Mouse (Mus musculus): ENCODE measurements around the gene Stam2. TPM values are rescaled to one million over a fixed set of nuclear protein-coding genes. Genes with fewer than 3 reads are reported as not detected.

Stam2 gene
- polyA plus RNA-seq, 1 experiment = 12.9 TPM

GRCm38 (mm10) chr2:52673172-52673571 is 68.9 kb downstream of the Stam2 start:
- Histone ChIP-seq H3K79me2 (ENCODE audit: control insufficient read depth, insufficient read depth) (no peaks in the 10 kb centered on the region), H3K36me3 (ENCODE audit: control insufficient read depth, insufficient read depth) (no peaks in the 10 kb centered on the region), H3ac (ENCODE audit: control insufficient read depth, insufficient read length, low read depth) (no peak overlapping the region), H3K79me3 (ENCODE audit: low read depth) (no peaks in the 10 kb centered on the region), H3K27me3 (ENCODE audit: control insufficient read depth, insufficient read depth, insufficient read length) (peaks cover 32% of the 10 kb centered on the region), H3K4me3 (ENCODE audit: insufficient read depth, poor library complexity, severe bottlenecking) (no peak overlapping the region)
- no peak for TF ChIP-seq MAX (IDR thresholded peaks at IDR 0.05)
- no peak for TF ChIP-seq CTCF (IDR thresholded peaks at IDR 0.05; ENCODE audit: control insufficient read depth, insufficient read depth, insufficient read length)
- TF ChIP-seq CEBPB (IDR thresholded peaks at IDR 0.05; ENCODE audit: low read depth) = no peak
- no peak for TF ChIP-seq MYOG (IDR thresholded peaks at IDR 0.05; ENCODE audit: control insufficient read depth, extremely low read depth, insufficient read length)
- no peak for TF ChIP-seq USF1 (IDR thresholded peaks at IDR 0.05; ENCODE audit: low read depth)
- no peak for TF ChIP-seq FOSL1 (IDR thresholded peaks at IDR 0.05; ENCODE audit: insufficient read depth, low read length, poor library complexity, severe bottlenecking)
- no peak for TF ChIP-seq MYOD1 (IDR thresholded peaks at IDR 0.05; ENCODE audit: control insufficient read depth, insufficient read length, low read depth)

GRCm38 (mm10) chr2:52670733-52671132 is 71.3 kb downstream of the Stam2 start:
- H3K79me3 ChIP-seq (ENCODE audit: low read depth) = no peaks in the 10 kb centered on the region
- H3ac ChIP-seq (ENCODE audit: control insufficient read depth, insufficient read length, low read depth) = no peak overlapping the region
- no peaks in the 10 kb centered on the region for H3K36me3 ChIP-seq (ENCODE audit: control insufficient read depth, insufficient read depth)
- H3K4me3 ChIP-seq (ENCODE audit: insufficient read depth, poor library complexity, severe bottlenecking) = no peak overlapping the region
- H3K27me3 ChIP-seq (ENCODE audit: control insufficient read depth, insufficient read depth, insufficient read length) = peaks cover 15% of the 10 kb centered on the region
- H3K79me2 ChIP-seq (ENCODE audit: control insufficient read depth, insufficient read depth) = no peaks in the 10 kb centered on the region
- TF ChIP-seq USF1 (IDR thresholded peaks at IDR 0.05; ENCODE audit: low read depth) (no peak), CEBPB (IDR thresholded peaks at IDR 0.05; ENCODE audit: low read depth) (no peak), FOSL1 (IDR thresholded peaks at IDR 0.05; ENCODE audit: insufficient read depth, low read length, poor library complexity, severe bottlenecking) (no peak), MYOD1 (IDR thresholded peaks at IDR 0.05; ENCODE audit: control insufficient read depth, insufficient read length, low read depth) (no peak), CTCF (IDR thresholded peaks at IDR 0.05; ENCODE audit: control insufficient read depth, insufficient read depth, insufficient read length) (no peak), MYOG (IDR thresholded peaks at IDR 0.05; ENCODE audit: control insufficient read depth, extremely low read depth, insufficient read length) (no peak), MAX (IDR thresholded peaks at IDR 0.05) (no peak)

- Histone ChIP-seq H3K4me3 (ENCODE audit: insufficient read depth, poor library complexity, severe bottlenecking) (no peak overlapping the region), H3K79me3 (ENCODE audit: low read depth) (no peaks in the 10 kb centered on the region), H3K36me3 (ENCODE audit: control insufficient read depth, insufficient read depth) (no peaks in the 10 kb centered on the region), H3K79me2 (ENCODE audit: control insufficient read depth, insufficient read depth) (no peaks in the 10 kb centered on the region), H3K27me3 (ENCODE audit: control insufficient read depth, insufficient read depth, insufficient read length) (peaks cover 3% of the 10 kb centered on the region), H3ac (ENCODE audit: control insufficient read depth, insufficient read length, low read depth) (no peak overlapping the region)
- TF ChIP-seq MAX (IDR thresholded peaks at IDR 0.05) = no peak
- no peak for TF ChIP-seq MYOG (IDR thresholded peaks at IDR 0.05; ENCODE audit: control insufficient read depth, extremely low read depth, insufficient read length)
- TF ChIP-seq CTCF (IDR thresholded peaks at IDR 0.05; ENCODE audit: control insufficient read depth, insufficient read depth, insufficient read length) = no peak
- no peak for TF ChIP-seq CEBPB (IDR thresholded peaks at IDR 0.05; ENCODE audit: low read depth)
- no peak for TF ChIP-seq FOSL1 (IDR thresholded peaks at IDR 0.05; ENCODE audit: insufficient read depth, low read length, poor library complexity, severe bottlenecking)
- no peak for TF ChIP-seq MYOD1 (IDR thresholded peaks at IDR 0.05; ENCODE audit: control insufficient read depth, insufficient read length, low read depth)
- no peak for TF ChIP-seq USF1 (IDR thresholded peaks at IDR 0.05; ENCODE audit: low read depth)
Observed at GRCm38 (mm10) chr2:52668480-52668879, 73.6 kb downstream of the Stam2 start.

GRCm38 (mm10) chr2:52656722-52657121 is 85.4 kb downstream of the Stam2 start:
- Histone ChIP-seq H3ac (ENCODE audit: control insufficient read depth, insufficient read length, low read depth) (no peak overlapping the region), H3K79me2 (ENCODE audit: control insufficient read depth, insufficient read depth) (no peaks in the 10 kb centered on the region)

GRCm38 (mm10) chr2:52654541-52654940 is 87.5 kb downstream of the Stam2 start:
- H3K4me3 ChIP-seq (ENCODE audit: insufficient read depth, poor library complexity, severe bottlenecking) = no peak overlapping the region
- no peaks in the 10 kb centered on the region for H3K79me3 ChIP-seq (ENCODE audit: low read depth)
- no peak overlapping the region for H3ac ChIP-seq (ENCODE audit: control insufficient read depth, insufficient read length, low read depth)
- peaks cover 31% of the 10 kb centered on the region for H3K27me3 ChIP-seq (ENCODE audit: control insufficient read depth, insufficient read depth, insufficient read length)
- no peaks in the 10 kb centered on the region for H3K36me3 ChIP-seq (ENCODE audit: control insufficient read depth, insufficient read depth)
- TF ChIP-seq MYOG (IDR thresholded peaks at IDR 0.05; ENCODE audit: control insufficient read depth, extremely low read depth, insufficient read length) = no peak
- no peak for TF ChIP-seq CEBPB (IDR thresholded peaks at IDR 0.05; ENCODE audit: low read depth)
- TF ChIP-seq CTCF (IDR thresholded peaks at IDR 0.05; ENCODE audit: control insufficient read depth, insufficient read depth, insufficient read length) = no peak
- no peak for TF ChIP-seq USF1 (IDR thresholded peaks at IDR 0.05; ENCODE audit: low read depth)
- TF ChIP-seq MYOD1 (IDR thresholded peaks at IDR 0.05; ENCODE audit: control insufficient read depth, insufficient read length, low read depth) = no peak
- TF ChIP-seq MAX (IDR thresholded peaks at IDR 0.05) = no peak
- no peak for TF ChIP-seq FOSL1 (IDR thresholded peaks at IDR 0.05; ENCODE audit: insufficient read depth, low read length, poor library complexity, severe bottlenecking)
- no peaks in the 10 kb centered on the region for H3K79me2 ChIP-seq (ENCODE audit: control insufficient read depth, insufficient read depth)

More at GRCm38 (mm10) chr2:52656722-52657121, 85.4 kb downstream of the Stam2 start:
- Histone ChIP-seq H3K79me3 (ENCODE audit: low read depth) (no peaks in the 10 kb centered on the region), H3K27me3 (ENCODE audit: control insufficient read depth, insufficient read depth, insufficient read length) (peaks cover 32% of the 10 kb centered on the region), H3K36me3 (ENCODE audit: control insufficient read depth, insufficient read depth) (no peaks in the 10 kb centered on the region), H3K4me3 (ENCODE audit: insufficient read depth, poor library complexity, severe bottlenecking) (no peak overlapping the region)
- no peak for TF ChIP-seq MAX (IDR thresholded peaks at IDR 0.05)
- no peak for TF ChIP-seq USF1 (IDR thresholded peaks at IDR 0.05; ENCODE audit: low read depth)
- no peak for TF ChIP-seq CEBPB (IDR thresholded peaks at IDR 0.05; ENCODE audit: low read depth)
- no peak for TF ChIP-seq CTCF (IDR thresholded peaks at IDR 0.05; ENCODE audit: control insufficient read depth, insufficient read depth, insufficient read length)
- TF ChIP-seq FOSL1 (IDR thresholded peaks at IDR 0.05; ENCODE audit: insufficient read depth, low read length, poor library complexity, severe bottlenecking) = no peak
- TF ChIP-seq MYOG (IDR thresholded peaks at IDR 0.05; ENCODE audit: control insufficient read depth, extremely low read depth, insufficient read length) = no peak
- TF ChIP-seq MYOD1 (IDR thresholded peaks at IDR 0.05; ENCODE audit: control insufficient read depth, insufficient read length, low read depth) = no peak

- Histone ChIP-seq H3K4me3 (ENCODE audit: insufficient read depth, poor library complexity, severe bottlenecking) (no peak overlapping the region), H3ac (ENCODE audit: control insufficient read depth, insufficient read length, low read depth) (no peak overlapping the region), H3K27me3 (ENCODE audit: control insufficient read depth, insufficient read depth, insufficient read length) (peaks cover 23% of the 10 kb centered on the region), H3K36me3 (ENCODE audit: control insufficient read depth, insufficient read depth) (no peaks in the 10 kb centered on the region), H3K79me2 (ENCODE audit: control insufficient read depth, insufficient read depth) (no peaks in the 10 kb centered on the region), H3K79me3 (ENCODE audit: low read depth) (no peaks in the 10 kb centered on the region)
- TF ChIP-seq MYOG (IDR thresholded peaks at IDR 0.05; ENCODE audit: control insufficient read depth, extremely low read depth, insufficient read length) (no peak), CEBPB (IDR thresholded peaks at IDR 0.05; ENCODE audit: low read depth) (no peak), FOSL1 (IDR thresholded peaks at IDR 0.05; ENCODE audit: insufficient read depth, low read length, poor library complexity, severe bottlenecking) (no peak), CTCF (IDR thresholded peaks at IDR 0.05; ENCODE audit: control insufficient read depth, insufficient read depth, insufficient read length) (no peak), MAX (IDR thresholded peaks at IDR 0.05) (no peak), USF1 (IDR thresholded peaks at IDR 0.05; ENCODE audit: low read depth) (no peak), MYOD1 (IDR thresholded peaks at IDR 0.05; ENCODE audit: control insufficient read depth, insufficient read length, low read depth) (no peak)
Observed at GRCm38 (mm10) chr2:52651547-52651946, 90.5 kb downstream of the Stam2 start.

All from C2C12 (cell line).